Mouse (Mus musculus) spleen, postnatal 4 days (tissue): ENCODE data around the gene Nxf7.
"Not testable (repeated sequence)": the region's sequence is repeated elsewhere in the genome, so short reads cannot be mapped to it uniquely, and the experiment has no call there.

Source experiments
- DNase-seq, 2 experiments: peaks; one replicate each; pipeline ENCODE4 v3.0.0; 2022; ENCODE audit warnings: low spot score in 2 of 2

Gene Nxf7

DNA sequence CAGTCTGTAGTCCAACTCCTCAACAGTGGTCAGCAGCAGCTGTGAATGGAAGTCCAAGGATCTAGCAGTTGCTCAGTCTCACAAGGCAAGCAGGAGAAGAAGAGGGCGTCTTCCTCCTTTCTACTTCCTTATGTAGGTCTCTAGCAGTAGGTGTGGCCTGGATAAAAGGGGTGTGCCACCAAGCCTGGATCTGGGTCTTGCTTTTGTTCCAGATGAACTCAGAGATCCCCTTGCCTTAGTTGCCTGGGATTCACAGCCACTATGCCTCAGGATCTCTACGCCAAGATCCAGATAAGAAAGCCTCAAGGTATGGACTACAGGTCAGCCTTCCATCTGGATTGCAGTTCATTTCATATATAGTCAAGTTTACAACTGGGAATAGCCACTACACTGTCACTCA is at the start of gene Nxf7:
Gene Nxf7 (minus strand): TSS at position 101 of the 400 bp plus-strand sequence.
- DNase-seq = no peak

DNA sequence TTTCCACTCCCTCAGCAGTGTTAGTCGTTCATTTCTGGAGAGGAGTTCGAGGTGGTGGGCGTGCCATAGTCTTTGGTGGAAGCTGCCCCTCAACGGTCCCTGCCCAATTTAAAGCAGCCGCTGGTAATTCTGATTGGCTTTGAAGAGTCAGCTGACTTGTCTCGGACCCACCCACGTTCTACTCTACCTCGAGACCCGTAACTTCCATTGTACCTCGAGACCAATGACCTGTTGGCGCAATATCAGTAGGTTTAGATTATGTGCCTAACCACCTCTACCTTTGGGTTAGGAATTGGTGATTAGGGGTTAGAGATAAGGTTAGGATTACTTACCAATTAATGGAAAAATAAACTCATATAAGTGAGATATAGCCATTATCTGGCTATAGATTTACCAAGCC is 29.0 kb upstream of the Nxf7 start, which contains the start of gene Prame:
Gene Prame (minus strand): TSS at position 101 of the 400 bp plus-strand sequence.
- DNase-seq = no peak

- DNase-seq = not testable (repeated sequence)
Observed at GRCm38 (mm10) chrX:135601298-135602029, 2.9 kb upstream of the Nxf7 start.

GRCm38 (mm10) chrX:135598096-135598495 is 481 bp downstream of the Nxf7 start:
- DNase-seq = no peak

GRCm38 (mm10) chrX:135576412-135576811 is 22.2 kb downstream of the Nxf7 start:
- no peak for DNase-seq

GRCm38 (mm10) chrX:135574958-135575628 is 23.5 kb downstream of the Nxf7 start:
- not testable (repeated sequence) for DNase-seq

- DNase-seq = peak in 1 of 2 experiments; percentile 13
Observed at GRCm38 (mm10) chrX:135574261-135574957, 24.2 kb downstream of the Nxf7 start.

DNA sequence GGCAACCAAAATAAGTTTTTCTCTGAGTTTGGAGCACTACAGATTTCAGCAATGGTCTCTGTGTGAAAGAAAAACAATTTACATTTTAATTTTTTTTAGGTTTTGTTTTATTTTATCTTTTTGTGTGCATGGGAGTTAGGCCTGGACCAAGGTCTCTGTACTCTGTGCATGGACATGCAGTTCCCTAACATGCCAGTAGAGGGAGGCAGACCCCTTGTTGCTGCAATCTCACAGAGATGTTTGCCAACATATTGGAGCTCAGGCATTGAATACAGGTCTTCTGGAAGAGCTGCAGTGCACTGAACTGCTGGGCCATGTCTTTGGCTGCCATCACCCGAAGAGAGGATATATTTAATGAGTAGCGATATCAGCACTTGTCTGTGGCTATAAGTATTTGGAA is 29.1 kb downstream of the Nxf7 start:
- DNase-seq = peak in 1 of 2 experiments; percentile 23

DNA sequence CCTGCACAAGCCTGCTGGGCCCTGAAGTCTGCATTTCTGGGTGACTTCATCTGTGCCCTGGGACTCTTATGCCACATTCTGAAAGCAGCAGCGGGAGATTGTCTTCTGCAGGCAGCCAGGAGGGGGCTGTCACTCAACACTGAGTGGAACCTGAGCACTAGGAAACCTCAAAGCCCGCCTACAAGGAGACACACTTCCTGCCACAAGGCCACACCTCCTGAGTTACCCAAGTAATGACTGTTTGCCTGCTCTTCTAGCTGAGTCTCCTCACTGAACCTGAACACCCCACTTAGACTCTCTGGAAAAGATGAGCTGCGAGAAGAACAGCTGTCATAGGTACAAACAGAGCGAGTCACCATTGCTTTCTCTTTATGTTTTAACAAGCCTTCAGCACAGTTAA is 33.6 kb downstream of the Nxf7 start:
- DNase-seq = peak; percentile 10 to 44

- DNase-seq = no peak
Observed at GRCm38 (mm10) chrX:135562841-135563240, 35.7 kb downstream of the Nxf7 start.

- DNase-seq = not testable (repeated sequence)
Observed at GRCm38 (mm10) chrX:135561693-135562092, 36.9 kb downstream of the Nxf7 start.

DNA sequence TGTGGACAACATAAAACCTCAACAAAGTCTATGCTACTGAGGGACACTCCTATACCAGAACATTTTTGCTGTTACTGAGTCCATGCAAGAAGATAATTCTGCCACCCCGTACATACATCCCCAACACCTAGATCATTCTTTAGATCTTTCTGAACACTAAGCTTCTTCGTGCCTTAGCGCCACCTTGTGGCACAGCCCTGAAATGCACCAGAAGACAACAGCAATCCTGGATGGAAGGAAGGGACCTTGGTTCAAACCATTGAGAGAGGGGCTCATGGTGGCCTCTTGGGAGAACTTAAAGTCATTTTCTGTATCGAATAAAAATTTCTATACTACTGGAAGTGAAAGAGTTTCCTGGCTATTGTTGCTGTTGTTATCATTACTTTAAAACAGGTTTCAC is 37.6 kb downstream of the Nxf7 start:
- DNase-seq = peak; percentile 24 to 75

DNA sequence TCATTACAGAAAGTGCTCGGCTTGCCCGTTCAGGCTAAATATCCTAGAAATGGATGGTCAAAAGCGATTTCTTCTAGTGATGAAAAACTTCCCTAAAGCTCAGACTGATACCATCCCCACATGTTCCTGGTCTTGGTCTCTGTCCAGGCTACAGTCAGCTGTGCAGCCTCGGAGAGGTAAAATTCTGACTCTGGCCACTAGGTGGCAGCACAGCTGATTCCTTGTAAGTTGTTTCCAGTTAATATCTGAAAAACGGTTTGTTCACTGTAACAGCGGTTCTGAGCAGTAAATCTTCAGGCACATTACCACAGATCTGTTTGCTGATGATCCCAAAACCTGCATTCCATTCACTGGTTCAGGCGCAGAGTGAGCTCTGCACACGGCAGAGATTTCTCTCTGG is 38.9 kb downstream of the Nxf7 start:
- DNase-seq = peak; percentile 11 to 60
